Mouse (Mus musculus): ENCODE measurements around the gene Tlcd2. TPM values are rescaled to one million over a fixed set of nuclear protein-coding genes. Genes with fewer than 3 reads are reported as not detected.

Tlcd2 gene
- polyA plus RNA-seq, 1 experiment from 2014 or later, result 16.1 TPM

DNA sequence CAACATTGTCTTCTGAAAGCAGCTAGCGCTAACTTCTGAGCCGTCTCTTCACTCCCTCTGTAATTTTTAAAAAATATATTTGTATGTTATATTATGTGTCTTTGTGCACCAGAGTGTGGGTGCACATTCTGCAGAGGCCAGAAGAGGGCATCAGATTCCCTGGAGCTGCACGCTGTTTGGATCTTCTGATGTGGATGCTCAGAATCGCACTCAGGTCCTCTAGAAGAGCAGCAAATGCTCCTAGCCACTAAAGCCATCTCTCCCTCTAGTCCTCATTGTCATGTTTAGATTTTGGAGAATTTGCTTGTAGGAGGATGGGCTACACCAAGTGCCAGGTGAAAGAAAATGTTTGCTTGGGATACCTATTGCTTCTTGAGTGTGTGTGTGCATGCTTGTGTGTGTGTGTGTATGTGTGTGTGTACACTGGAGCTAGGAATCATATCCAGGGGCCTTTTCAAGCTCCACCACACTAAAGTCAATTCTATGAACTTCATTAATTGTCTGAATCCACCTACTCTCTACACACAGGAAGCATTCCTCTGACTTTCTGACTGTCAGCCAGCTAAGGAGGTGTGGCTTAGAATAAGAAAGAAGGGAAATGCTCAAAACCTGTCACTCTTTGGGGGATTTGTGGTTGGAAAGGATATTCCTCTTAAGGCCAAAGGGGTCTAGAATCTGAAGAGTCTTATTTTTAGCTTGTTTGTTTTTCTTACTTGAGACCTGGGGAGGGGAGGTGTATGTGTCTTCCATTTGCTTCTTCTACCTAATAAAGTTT is 5.4 kb downstream of the Tlcd2 start:
- H3K27ac ChIP-seq (ENCODE audit: low read depth, low read length), result peak overlapping the region; percentile 29; the same call in 1 of the 2 replicates
- H3K36me3 ChIP-seq (ENCODE audit: control insufficient read depth, insufficient read depth, low read length), result peaks cover 8% of the 10 kb centered on the region
- no peaks in the 10 kb centered on the region for H3K9me3 ChIP-seq (replicated peaks; ENCODE audit: control insufficient read depth, low read length)
- peak overlapping the region; percentile 92; the same call in 1 of the 2 replicates for H3K4me2 ChIP-seq
- H3K4me1 ChIP-seq (ENCODE audit: control insufficient read depth, insufficient read depth, low read length), result peaks cover 15% of the 10 kb centered on the region
- no peak overlapping the region for H3K9ac ChIP-seq (ENCODE audit: low read depth, low read length)
- no peaks in the 10 kb centered on the region for H3K27me3 ChIP-seq (ENCODE audit: control insufficient read depth, insufficient read depth, low read length)
- WGBS (ENCODE audit: insufficient replicate concordance), result 95% methylated on average over 4 of the region's 4 CpGs
- no peak for ATAC-seq (replicated peaks; ENCODE audit: insufficient number of reproducible peaks, low FRiP score, low TSS enrichment)
- peak overlapping the region; percentile 52; the same call in 1 of the 2 replicates for H3K4me3 ChIP-seq (ENCODE audit: low read depth, low read length)

DNA sequence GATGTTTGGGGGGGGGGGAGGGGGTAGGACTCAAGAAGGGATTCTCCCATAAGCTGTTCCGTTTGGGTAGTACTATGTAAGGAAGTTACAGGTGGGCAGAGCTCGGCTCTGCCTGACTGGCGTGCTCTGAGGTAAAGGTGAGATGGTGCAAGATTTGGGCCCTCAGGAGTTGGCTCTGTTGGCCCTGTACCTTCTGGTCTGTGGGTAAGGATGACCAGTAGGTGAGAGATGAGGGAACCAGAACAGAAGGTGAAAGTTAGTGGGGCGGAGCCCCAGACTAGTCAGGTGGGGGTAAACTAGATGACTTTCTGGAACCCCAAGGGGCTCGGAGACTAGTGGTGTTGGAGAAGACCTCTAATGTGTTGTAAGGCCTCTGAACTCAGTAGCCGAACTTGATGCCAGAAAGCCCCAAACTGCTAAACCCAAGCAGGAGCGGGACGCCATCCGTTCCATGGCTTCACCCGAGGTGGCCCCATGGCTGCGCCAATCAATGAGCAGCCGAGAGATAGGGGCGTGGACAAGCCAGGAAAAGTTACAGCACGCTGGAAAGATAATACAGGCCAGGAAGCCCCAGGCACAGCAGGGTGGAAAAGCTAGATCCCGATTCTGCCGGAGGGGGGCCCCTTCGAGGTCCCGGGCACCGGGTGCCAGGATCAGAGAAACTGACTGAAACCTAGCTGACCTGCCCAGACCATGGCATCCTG is 6.1 kb downstream of the Tlcd2 start:
- no peaks in the 10 kb centered on the region for H3K9me3 ChIP-seq (replicated peaks; ENCODE audit: control insufficient read depth, low read length)
- peak overlapping the region; percentile 79 for H3K9ac ChIP-seq (ENCODE audit: low read depth, low read length)
- peak overlapping the region; percentile 92 for H3K4me2 ChIP-seq
- 12% methylated on average over 19 of the region's 19 CpGs for WGBS (ENCODE audit: insufficient replicate concordance)
- H3K27ac ChIP-seq (ENCODE audit: low read depth, low read length), result peak overlapping the region; percentile 29; the same call in 1 of the 2 replicates
- peak overlapping the region; percentile 52 for H3K4me3 ChIP-seq (ENCODE audit: low read depth, low read length)
- H3K36me3 ChIP-seq (ENCODE audit: control insufficient read depth, insufficient read depth, low read length), result peaks cover 8% of the 10 kb centered on the region
- H3K27me3 ChIP-seq (ENCODE audit: control insufficient read depth, insufficient read depth, low read length), result no peaks in the 10 kb centered on the region
- ATAC-seq (replicated peaks; ENCODE audit: insufficient number of reproducible peaks, low FRiP score, low TSS enrichment), result peak; percentile 75
- peaks cover 15% of the 10 kb centered on the region for H3K4me1 ChIP-seq (ENCODE audit: control insufficient read depth, insufficient read depth, low read length)

DNA sequence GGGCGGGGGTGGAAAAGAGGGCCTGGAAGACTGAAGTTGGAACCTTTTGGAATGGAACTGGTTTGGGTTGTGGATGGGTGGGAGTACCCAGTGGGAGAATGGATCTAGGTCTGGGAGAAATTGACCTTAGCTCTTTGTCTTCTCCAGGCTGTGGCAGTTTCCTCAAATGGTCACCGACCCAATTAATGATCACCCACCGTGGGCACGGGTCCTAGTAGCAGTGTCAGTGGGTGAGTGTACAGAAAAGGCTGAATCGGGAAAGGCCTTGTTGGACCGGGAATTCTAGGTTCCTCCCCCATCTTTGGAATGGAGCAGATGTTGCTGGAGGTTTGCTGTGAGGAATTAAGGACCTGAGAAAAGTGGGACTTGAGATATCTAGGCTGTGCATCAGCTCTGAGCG is 6.9 kb downstream of the Tlcd2 start:
- H3K27ac ChIP-seq (ENCODE audit: low read depth, low read length), result 0 out of 2 replicates have a peak overlapping the region, but pooled peaks have one; percentile 15
- ATAC-seq (replicated peaks; ENCODE audit: insufficient number of reproducible peaks, low FRiP score, low TSS enrichment), result no peak

DNA sequence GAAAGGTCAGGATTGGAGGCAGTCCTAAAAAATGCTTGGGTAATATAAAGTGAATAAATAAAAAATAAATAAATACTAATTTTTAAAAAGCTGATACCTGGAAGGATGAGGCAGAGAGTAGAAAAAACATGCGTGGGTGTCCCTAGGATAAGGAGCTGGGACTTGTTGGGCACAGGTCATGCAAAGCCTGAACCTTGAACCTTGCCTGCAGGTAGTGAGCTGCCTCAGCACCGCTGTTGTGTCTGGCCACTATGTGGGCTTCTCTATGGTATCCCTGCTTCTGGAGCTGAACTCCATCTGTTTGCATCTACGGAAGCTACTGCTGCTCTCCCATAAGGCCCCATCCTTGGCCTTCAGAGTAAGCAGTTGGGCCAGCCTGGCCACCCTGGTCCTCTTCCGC is 7.7 kb downstream of the Tlcd2 start:
- Histone ChIP-seq H3K4me1 (ENCODE audit: control insufficient read depth, insufficient read depth, low read length) (peaks cover 9% of the 10 kb centered on the region), H3K4me3 (ENCODE audit: low read depth, low read length) (no peak overlapping the region), H3K9me3 (replicated peaks; ENCODE audit: control insufficient read depth, low read length) (no peaks in the 10 kb centered on the region), H3K27me3 (ENCODE audit: control insufficient read depth, insufficient read depth, low read length) (no peaks in the 10 kb centered on the region), H3K36me3 (ENCODE audit: control insufficient read depth, insufficient read depth, low read length) (peaks cover 8% of the 10 kb centered on the region), H3K9ac (ENCODE audit: low read depth, low read length) (no peak overlapping the region), H3K4me2 (no peak overlapping the region), H3K27ac (ENCODE audit: low read depth, low read length) (no peak overlapping the region)
- no peak for ATAC-seq (replicated peaks; ENCODE audit: insufficient number of reproducible peaks, low FRiP score, low TSS enrichment)
- WGBS (ENCODE audit: insufficient replicate concordance), result 91% methylated on average over 4 of the region's 4 CpGs

More for the DNA sequence above, 6.9 kb downstream of the Tlcd2 start:
- Histone ChIP-seq H3K9ac (ENCODE audit: low read depth, low read length) (peak overlapping the region; percentile 79), H3K27me3 (ENCODE audit: control insufficient read depth, insufficient read depth, low read length) (no peaks in the 10 kb centered on the region), H3K9me3 (replicated peaks; ENCODE audit: control insufficient read depth, low read length) (no peaks in the 10 kb centered on the region), H3K4me2 (peak overlapping the region; percentile 92), H3K4me1 (ENCODE audit: control insufficient read depth, insufficient read depth, low read length) (peaks cover 13% of the 10 kb centered on the region), H3K4me3 (ENCODE audit: low read depth, low read length) (peak overlapping the region; percentile 52), H3K36me3 (ENCODE audit: control insufficient read depth, insufficient read depth, low read length) (peaks cover 8% of the 10 kb centered on the region)
- 51% methylated on average over 7 of the region's 7 CpGs for WGBS (ENCODE audit: insufficient replicate concordance)

DNA sequence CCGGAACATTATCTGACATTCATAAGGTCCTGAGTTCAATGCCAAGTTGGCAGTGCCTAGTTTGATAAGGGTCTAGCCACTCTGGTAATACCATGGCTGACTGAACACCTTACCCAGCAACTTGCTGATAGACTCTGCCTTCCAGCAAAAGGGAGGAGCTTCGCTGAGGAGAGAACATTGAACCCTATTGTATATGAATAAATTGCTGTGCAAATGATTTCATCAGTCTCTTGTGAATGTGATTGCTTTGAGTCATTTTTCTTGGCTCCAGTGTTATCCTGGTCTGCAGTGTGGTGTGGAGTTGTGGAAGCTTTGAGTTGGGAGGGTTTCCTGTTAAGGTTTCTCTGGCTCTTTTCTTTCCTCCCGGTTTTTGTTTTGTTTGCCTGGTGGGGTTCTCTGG is 9.2 kb downstream of the Tlcd2 start:
- no peaks in the 10 kb centered on the region for H3K9me3 ChIP-seq (replicated peaks; ENCODE audit: control insufficient read depth, low read length)
- no peak for ATAC-seq (replicated peaks; ENCODE audit: insufficient number of reproducible peaks, low FRiP score, low TSS enrichment)

DNA sequence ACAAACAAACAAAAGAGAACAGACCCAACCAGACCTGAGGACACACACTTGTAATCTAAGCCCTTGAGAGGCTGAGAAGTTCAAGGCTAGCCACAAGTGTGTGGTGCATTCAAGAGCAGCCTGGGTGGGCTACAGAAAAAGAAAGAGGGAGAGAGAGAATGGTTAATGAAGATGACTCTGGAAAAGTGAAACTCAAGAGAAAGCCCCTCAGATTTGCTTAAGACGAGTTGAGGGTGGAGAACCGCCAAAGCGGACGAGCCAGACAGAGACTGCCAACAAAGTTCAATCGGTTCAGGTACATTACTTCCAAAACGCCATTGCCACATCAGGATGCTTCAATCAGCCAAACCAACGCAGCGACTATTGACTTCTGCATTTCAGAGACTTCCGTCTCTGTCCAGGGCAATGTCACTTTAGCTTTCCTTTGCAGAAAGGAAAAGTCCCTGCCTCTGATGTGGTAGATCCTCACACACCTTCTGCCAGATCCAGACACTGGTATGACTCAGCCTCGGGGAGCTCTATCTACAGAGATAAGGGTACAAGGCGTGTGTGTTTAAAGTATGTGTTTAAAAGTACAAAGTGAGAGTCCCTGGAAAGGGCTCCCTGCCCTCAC is 11.1 kb downstream of the Tlcd2 start:
- WGBS (ENCODE audit: insufficient replicate concordance), result 69% methylated on average over 11 of the region's 11 CpGs
- no peak for ATAC-seq (replicated peaks; ENCODE audit: insufficient number of reproducible peaks, low FRiP score, low TSS enrichment)
- H3K4me3 ChIP-seq (ENCODE audit: low read depth, low read length), result no peak overlapping the region
- peaks cover 3% of the 10 kb centered on the region for H3K4me1 ChIP-seq (ENCODE audit: control insufficient read depth, insufficient read depth, low read length)
- H3K27ac ChIP-seq (ENCODE audit: low read depth, low read length), result no peak overlapping the region
- H3K9me3 ChIP-seq (replicated peaks; ENCODE audit: control insufficient read depth, low read length), result no peaks in the 10 kb centered on the region
- no peak overlapping the region for H3K4me2 ChIP-seq
- H3K27me3 ChIP-seq (ENCODE audit: control insufficient read depth, insufficient read depth, low read length), result no peaks in the 10 kb centered on the region
- H3K9ac ChIP-seq (ENCODE audit: low read depth, low read length), result no peak overlapping the region
- H3K36me3 ChIP-seq (ENCODE audit: control insufficient read depth, insufficient read depth, low read length), result no peaks in the 10 kb centered on the region

More for the DNA sequence above, 9.2 kb downstream of the Tlcd2 start:
- Histone ChIP-seq H3K4me2 (no peak overlapping the region), H3K4me3 (ENCODE audit: low read depth, low read length) (no peak overlapping the region), H3K4me1 (ENCODE audit: control insufficient read depth, insufficient read depth, low read length) (peaks cover 9% of the 10 kb centered on the region), H3K9ac (ENCODE audit: low read depth, low read length) (no peak overlapping the region), H3K27ac (ENCODE audit: low read depth, low read length) (no peak overlapping the region), H3K36me3 (ENCODE audit: control insufficient read depth, insufficient read depth, low read length) (peaks cover 4% of the 10 kb centered on the region), H3K27me3 (ENCODE audit: control insufficient read depth, insufficient read depth, low read length) (no peaks in the 10 kb centered on the region)
- 73% methylated on average over 3 of the region's 3 CpGs for WGBS (ENCODE audit: insufficient replicate concordance)

DNA sequence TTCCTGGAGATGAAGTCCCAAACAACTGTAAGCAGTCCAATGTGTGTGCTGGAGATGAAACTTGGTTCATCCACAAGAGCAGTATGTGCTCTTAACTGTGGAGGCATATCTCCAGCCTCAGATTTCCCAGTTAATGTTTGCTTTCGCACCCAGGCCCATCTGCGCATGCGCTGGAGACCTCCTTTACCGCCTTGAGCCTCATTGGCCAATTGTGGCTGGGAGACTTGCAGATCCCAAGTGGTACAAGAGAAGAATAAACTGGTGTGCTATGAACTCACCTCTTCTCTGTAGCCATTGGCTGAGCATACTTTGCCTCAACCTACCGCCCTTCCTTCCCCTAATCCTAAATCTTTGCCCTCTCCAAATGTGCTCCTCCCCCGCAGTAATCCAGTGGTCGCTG is 11.9 kb downstream of the Tlcd2 start:
- H3K36me3 ChIP-seq (ENCODE audit: control insufficient read depth, insufficient read depth, low read length), result no peaks in the 10 kb centered on the region
- no peak overlapping the region for H3K4me3 ChIP-seq (ENCODE audit: low read depth, low read length)
- H3K4me1 ChIP-seq (ENCODE audit: control insufficient read depth, insufficient read depth, low read length), result no peaks in the 10 kb centered on the region; the same call in 1 of the 2 replicates
- H3K4me2 ChIP-seq, result no peak overlapping the region
- no peak for ATAC-seq (replicated peaks; ENCODE audit: insufficient number of reproducible peaks, low FRiP score, low TSS enrichment)
- no peaks in the 10 kb centered on the region for H3K27me3 ChIP-seq (ENCODE audit: control insufficient read depth, insufficient read depth, low read length)
- no peak overlapping the region for H3K27ac ChIP-seq (ENCODE audit: low read depth, low read length)
- WGBS (ENCODE audit: insufficient replicate concordance), result 62% methylated on average over 7 of the region's 7 CpGs
- H3K9ac ChIP-seq (ENCODE audit: low read depth, low read length), result no peak overlapping the region
- H3K9me3 ChIP-seq (replicated peaks; ENCODE audit: control insufficient read depth, low read length), result no peaks in the 10 kb centered on the region

DNA sequence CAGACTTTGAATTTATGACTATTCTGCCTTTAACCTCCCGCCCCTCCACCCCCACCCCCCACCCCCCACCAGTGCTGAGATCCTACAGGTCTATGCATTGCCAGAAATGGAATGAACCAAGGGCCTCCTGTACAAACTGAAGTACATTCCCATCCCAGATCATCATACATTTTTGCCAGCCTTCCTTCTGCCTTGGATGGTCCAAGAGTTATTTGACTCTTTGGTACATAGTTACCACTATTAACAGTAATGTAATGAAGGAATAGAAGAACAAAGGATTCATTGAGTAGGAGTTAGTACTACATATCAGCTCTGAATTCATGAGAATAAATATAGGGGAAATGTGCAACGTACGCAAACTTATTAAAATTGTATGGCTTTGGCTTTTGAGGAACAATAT is 24.7 kb downstream of the Tlcd2 start:
- Histone ChIP-seq H3K4me1 (ENCODE audit: control insufficient read depth, insufficient read depth, low read length) (peaks cover 8% of the 10 kb centered on the region), H3K9ac (ENCODE audit: low read depth, low read length) (no peak overlapping the region), H3K27ac (ENCODE audit: low read depth, low read length) (no peak overlapping the region), H3K27me3 (ENCODE audit: control insufficient read depth, insufficient read depth, low read length) (no peaks in the 10 kb centered on the region), H3K9me3 (replicated peaks; ENCODE audit: control insufficient read depth, low read length) (no peaks in the 10 kb centered on the region), H3K36me3 (ENCODE audit: control insufficient read depth, insufficient read depth, low read length) (peaks cover 16% of the 10 kb centered on the region), H3K4me2 (peak overlapping the region; percentile 92; the same call in 1 of the 2 replicates), H3K4me3 (ENCODE audit: low read depth, low read length) (no peak overlapping the region; the same call in 1 of the 2 replicates)
- WGBS (ENCODE audit: insufficient replicate concordance), result 24% methylated on average over 3 of the region's 3 CpGs
- no peak for ATAC-seq (replicated peaks; ENCODE audit: insufficient number of reproducible peaks, low FRiP score, low TSS enrichment)
